Comparison of ENCODE assay signal across 22 mouse cellular contexts in genomic region chr8:108467172-108468035, GRCm38 (mm10).
DNase-seq lines count a peak whose midpoint lies in the region; ATAC-seq lines count a peak whose summit lies in the region.
"Had no signal": no experiment of that assay in that cellular context is flagged by ENCODE, and none has a peak within 500 bp of the region (broad histone marks: within the 10 kb centered on the region; RNA-seq: fewer than 3 reads in every experiment).

No protein-coding gene starts in this region.

- H3K4me1 ChIP-seq in forebrain, embryonic 10.5 days, result peaks cover 31% of the 10 kb centered on the region
- peaks cover 2% of the 10 kb centered on the region; the same call in 1 of the 2 replicates for H3K4me1 ChIP-seq in forebrain, embryonic 16.5 days (replicated peaks; ENCODE audit: control insufficient read depth, insufficient read depth, low read length)
- H3K4me1 ChIP-seq in hindbrain, embryonic 11.5 days (replicated peaks; ENCODE audit: control insufficient read depth, insufficient read depth, low read length), result 0 out of 2 replicates have a peak, but pooled peaks cover 3% of the 10 kb centered on the region
- peaks cover 37% of the 10 kb centered on the region for H3K4me1 ChIP-seq in midbrain, embryonic 13.5 days (replicated peaks)

- no peak overlapping the region for H3K4me3 ChIP-seq in forebrain, embryonic 10.5 days
- no peak overlapping the region for H3K4me3 ChIP-seq in forebrain, embryonic 16.5 days (replicated peaks; ENCODE audit: low read length)
- no peak overlapping the region for H3K4me3 ChIP-seq in hindbrain, embryonic 11.5 days (ENCODE audit: low read depth, low read length)
- no peak overlapping the region for H3K4me3 ChIP-seq in midbrain, embryonic 13.5 days (replicated peaks)
- H3K4me3 ChIP-seq: heart, adult 2 months; limb, embryonic 10.5 days had no signal

- H3K4me2 ChIP-seq in forebrain, embryonic 16.5 days (ENCODE audit: low read length), result no peak overlapping the region
- H3K4me2 ChIP-seq in hindbrain, embryonic 11.5 days (replicated peaks; ENCODE audit: low read depth, low read length), result no peak overlapping the region
- no peak overlapping the region for H3K4me2 ChIP-seq in midbrain, embryonic 13.5 days (replicated peaks)
- H3K4me2 ChIP-seq: liver, embryonic 11.5 days; lung, embryonic 14.5 days had no signal

- no peak overlapping the region for H3K9ac ChIP-seq in forebrain, embryonic 16.5 days (replicated peaks; ENCODE audit: low read depth, low read length)
- H3K9ac ChIP-seq in hindbrain, embryonic 11.5 days (ENCODE audit: low read depth, low read length), result no peak overlapping the region
- no peak overlapping the region for H3K9ac ChIP-seq in midbrain, embryonic 13.5 days (replicated peaks)
- H3K9ac ChIP-seq: lung, embryonic 14.5 days had no signal

- no peak for DNase-seq in forebrain, embryonic 10.5 days (ENCODE audit: extremely low spot score, low spot score)
- DNase-seq in hindbrain, embryonic 11.5 days (ENCODE audit: low spot score), result peak; percentile 13
- DNase-seq in retina, embryonic 14.5 days (ENCODE audit: low spot score), result peak; percentile 26
- no peak for DNase-seq in layer of hippocampus, adult 11-12 months (ENCODE audit: low spot score)
- no peak for DNase-seq in right cerebral cortex, postnatal 14 days
- no peak for DNase-seq in gastrocnemius, postnatal 25 days
- DNase-seq: cerebellum, postnatal 10 days; heart, adult 2 months; kidney, adult 8-10 months; kidney, postnatal 36 days; layer of hippocampus, postnatal 36 days; lung, embryonic 14.5 days; right cerebral cortex, postnatal 25 days; thymus, postnatal 14 days had no signal

- peaks cover 19% of the 10 kb centered on the region for H3K27me3 ChIP-seq in forebrain, embryonic 10.5 days (ENCODE audit: poor library complexity, severe bottlenecking)
- 0 out of 2 replicates have a peak, but pooled peaks cover 2% of the 10 kb centered on the region for H3K27me3 ChIP-seq in forebrain, embryonic 16.5 days (replicated peaks; ENCODE audit: control insufficient read depth, insufficient read depth, low read length)
- no peaks in the 10 kb centered on the region; the same call in 1 of the 2 replicates for H3K27me3 ChIP-seq in hindbrain, embryonic 11.5 days (ENCODE audit: control insufficient read depth, insufficient read depth, low read length)
- H3K27me3 ChIP-seq in midbrain, embryonic 13.5 days, result peaks cover under 1% of the 10 kb centered on the region; the same call in 1 of the 2 replicates

- no peak; the same call in 1 of the 2 replicates for ATAC-seq in forebrain, embryonic 16.5 days
- no peak for ATAC-seq in hindbrain, embryonic 11.5 days (ENCODE audit: low FRiP score)
- ATAC-seq in midbrain, embryonic 13.5 days, result peak; percentile 68
- ATAC-seq: CD4-positive, CD25-positive, alpha-beta regulatory T cell, adult 4 months had no signal

- H3K36me3 ChIP-seq in forebrain, embryonic 10.5 days (replicated peaks), result no peaks in the 10 kb centered on the region
- no peaks in the 10 kb centered on the region for H3K36me3 ChIP-seq in forebrain, embryonic 16.5 days (ENCODE audit: control insufficient read depth, insufficient read depth)
- no peaks in the 10 kb centered on the region for H3K36me3 ChIP-seq in hindbrain, embryonic 11.5 days (ENCODE audit: control insufficient read depth, insufficient read depth, low read length)
- H3K36me3 ChIP-seq in midbrain, embryonic 13.5 days, result no peaks in the 10 kb centered on the region
- H3K36me3 ChIP-seq: G1E; limb, embryonic 10.5 days had no signal

- WGBS in forebrain, embryonic 10.5 days, result 80% methylated on average over 19 of the region's 19 CpGs
- 43% methylated on average over 19 of the region's 19 CpGs for WGBS in forebrain, embryonic 16.5 days
- 73% methylated on average over 19 of the region's 19 CpGs for WGBS in hindbrain, embryonic 11.5 days
- 53% methylated on average over 19 of the region's 19 CpGs for WGBS in midbrain, embryonic 13.5 days

- no peaks in the 10 kb centered on the region for H3K9me3 ChIP-seq in forebrain, embryonic 10.5 days
- no peaks in the 10 kb centered on the region for H3K9me3 ChIP-seq in forebrain, embryonic 16.5 days (ENCODE audit: control insufficient read depth, low read length)
- H3K9me3 ChIP-seq in hindbrain, embryonic 11.5 days (ENCODE audit: control insufficient read depth, low read length), result no peaks in the 10 kb centered on the region
- no peaks in the 10 kb centered on the region for H3K9me3 ChIP-seq in midbrain, embryonic 13.5 days
- H3K9me3 ChIP-seq: limb, embryonic 10.5 days had no signal

- 0 out of 2 replicates have a peak overlapping the region, but pooled peaks have one; percentile 35 for H3K27ac ChIP-seq in forebrain, embryonic 10.5 days
- no peak overlapping the region for H3K27ac ChIP-seq in forebrain, embryonic 16.5 days (ENCODE audit: low read length)
- H3K27ac ChIP-seq in hindbrain, embryonic 11.5 days (ENCODE audit: low read depth, low read length), result peak overlapping the region; percentile 70
- H3K27ac ChIP-seq in midbrain, embryonic 13.5 days, result peak overlapping the region; percentile 87
- H3K27ac ChIP-seq: heart, adult 2 months; limb, embryonic 10.5 days; macrophage; stomach, postnatal 0 days had no signal

Comparison
In these comparisons a context has a peak if more than half of its experiments do, and no peak if none do; other contexts are left out.
1. DNase-seq: peak in hindbrain, embryonic 11.5 days (single experiment) and retina, embryonic 14.5 days (single experiment); none in forebrain, embryonic 10.5 days (single experiment), layer of hippocampus, adult 11-12 months (single experiment), right cerebral cortex, postnatal 14 days (single experiment) and gastrocnemius, postnatal 25 days (single experiment).